Mouse (Mus musculus) gastrocnemius, adult 8-10 months (tissue): ENCODE data around the gene Slc9a8. TPM values are rescaled to one million over a fixed set of nuclear protein-coding genes. Genes with fewer than 3 reads are reported as not detected.

Source experiments
- DNase-seq, 2 experiments: peaks; one replicate each; pipeline ENCODE4 v3.0.0; 2022; ENCODE audit warnings: low spot score in 2 of 2
- total RNA-seq, 4 experiments: library from RNA; stranded (reverse); gene quantifications; 2 replicates each; pipeline ENCODE4 v1.2.4; 2022

The Slc9a8 gene
- total RNA-seq, 4 experiments from 2014 or later = 21.8 to 27.9 (median 24.9) TPM

DNA sequence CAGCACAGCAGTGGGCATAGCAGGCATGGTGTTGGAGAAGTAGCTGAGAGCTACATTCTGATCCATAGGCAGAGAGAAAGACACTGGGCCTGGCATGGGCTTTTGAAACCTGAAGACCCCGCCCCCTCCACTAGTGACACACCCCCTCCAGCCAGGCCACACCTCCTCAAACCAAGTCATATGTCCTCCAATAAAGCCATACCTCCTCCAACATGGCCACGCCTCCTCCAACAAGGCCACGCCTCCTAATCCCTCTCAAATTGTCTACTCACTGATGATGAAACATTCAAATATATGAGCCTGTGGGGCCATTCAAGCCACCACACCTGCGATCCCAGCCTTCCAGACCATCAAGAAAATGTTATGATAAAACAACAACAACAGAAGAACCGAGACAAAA is 7.1 kb upstream of the Slc9a8 start:
- DNase-seq = no peak

DNA sequence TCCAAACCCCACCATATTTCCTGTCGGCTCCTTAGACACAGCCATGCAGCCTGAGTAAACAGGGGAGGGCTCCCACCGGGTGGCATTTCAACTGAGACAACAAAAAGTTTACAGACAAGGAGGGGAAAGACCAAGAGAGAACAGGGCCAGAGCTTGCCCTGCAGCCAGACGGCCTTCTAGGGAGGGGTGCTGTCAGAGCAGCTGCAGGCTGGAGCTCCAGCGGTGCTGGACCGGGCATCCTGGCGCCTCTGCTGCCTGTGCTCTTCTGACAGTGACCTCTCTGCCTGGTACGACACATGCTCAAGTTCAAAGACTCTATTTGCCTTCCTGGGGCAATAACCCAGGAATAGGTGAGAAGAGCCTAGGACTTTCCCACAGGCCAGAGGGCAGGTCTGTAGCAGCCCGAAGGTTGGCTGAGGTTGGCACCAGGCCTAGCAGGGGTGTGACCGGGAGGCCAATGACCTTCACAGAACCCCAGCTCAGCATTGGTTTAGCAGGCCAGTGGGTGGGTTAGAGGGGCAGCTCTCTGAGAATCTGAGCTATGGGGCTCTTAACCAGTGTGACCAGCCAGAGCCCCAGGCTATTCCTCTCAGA is 5.4 kb upstream of the Slc9a8 start:
- no peak for DNase-seq

DNA sequence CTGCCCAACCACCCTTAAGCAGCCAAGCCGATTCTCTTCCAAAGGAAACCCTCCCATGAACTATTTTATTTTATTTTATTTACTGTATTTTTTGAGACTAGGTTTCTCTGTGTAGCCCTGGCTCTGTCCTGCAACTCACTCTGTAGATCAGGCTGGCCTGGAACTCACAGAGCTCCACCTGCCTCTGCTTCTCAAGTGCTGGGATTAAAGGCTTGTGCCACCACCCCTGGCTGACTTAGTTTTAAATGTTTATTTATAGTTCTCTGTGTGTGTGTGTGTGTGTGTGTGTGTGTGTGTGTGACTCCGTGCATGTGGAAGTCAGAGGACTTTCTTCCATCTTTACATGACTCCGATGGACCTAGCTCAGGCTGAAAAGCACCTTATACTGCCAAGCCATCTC is 4.5 kb upstream of the Slc9a8 start:
- DNase-seq = no peak

DNA sequence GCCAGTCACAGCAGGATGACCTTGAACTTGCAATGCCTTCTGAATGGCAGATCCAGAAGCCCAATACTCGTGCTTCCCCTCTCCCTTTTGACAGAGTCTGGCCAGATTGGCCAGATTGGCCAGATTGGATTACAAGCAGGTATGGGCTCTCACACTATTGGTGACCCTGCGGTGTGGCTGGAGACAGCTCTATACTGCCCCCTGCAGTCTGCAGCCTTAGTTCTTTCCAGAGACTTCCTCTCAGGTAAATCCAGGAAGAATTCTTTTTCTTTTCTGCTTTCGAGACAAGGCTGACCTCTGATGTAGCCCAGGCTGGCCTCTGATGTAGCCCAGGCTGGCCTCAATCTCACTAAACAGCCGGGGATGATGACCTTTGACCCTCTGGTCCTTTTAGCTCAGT is 3.8 kb upstream of the Slc9a8 start:
- DNase-seq = peak; percentile 55 to 59

DNA sequence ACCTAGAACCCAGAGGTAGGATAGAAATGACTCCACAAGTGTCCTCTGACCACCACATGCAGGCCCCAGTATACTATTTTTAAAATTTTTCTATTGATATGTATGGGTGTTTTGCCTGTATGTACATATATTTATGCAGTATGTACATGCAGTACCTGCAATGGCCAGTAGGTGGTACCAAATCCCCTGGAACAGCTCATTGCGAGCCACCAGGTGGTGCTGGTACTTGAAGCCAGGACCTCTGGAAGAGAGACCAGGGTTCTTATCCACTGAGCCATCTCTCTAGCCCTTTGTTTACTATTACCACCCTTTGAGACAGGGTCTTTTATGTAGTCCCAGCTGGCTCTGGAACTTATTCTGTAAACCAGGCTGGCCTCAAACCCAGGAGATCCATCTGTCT is 2.3 kb upstream of the Slc9a8 start:
- peak; percentile 53 to 55 for DNase-seq

DNA sequence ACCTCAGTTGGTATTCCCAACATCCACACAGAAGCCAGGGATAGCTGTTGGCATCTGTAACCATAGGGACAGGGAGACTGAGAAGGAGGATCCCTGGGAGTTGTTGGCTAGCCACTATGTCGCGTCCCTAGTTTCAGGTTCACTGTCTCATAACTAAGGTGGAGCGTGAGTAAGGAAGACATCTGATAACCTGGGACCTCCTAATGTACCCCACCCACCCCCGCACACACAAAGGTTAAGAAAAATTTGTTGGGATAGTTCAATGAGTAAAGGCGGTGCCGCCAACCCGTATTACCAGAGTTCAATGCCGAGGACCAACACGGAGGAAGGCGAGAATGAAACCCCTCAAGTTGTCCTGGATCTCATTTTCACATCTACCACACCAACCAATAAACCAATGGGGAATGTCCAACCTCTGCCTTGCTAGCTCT is 686 bp upstream of the Slc9a8 start:
- DNase-seq = no peak

DNA sequence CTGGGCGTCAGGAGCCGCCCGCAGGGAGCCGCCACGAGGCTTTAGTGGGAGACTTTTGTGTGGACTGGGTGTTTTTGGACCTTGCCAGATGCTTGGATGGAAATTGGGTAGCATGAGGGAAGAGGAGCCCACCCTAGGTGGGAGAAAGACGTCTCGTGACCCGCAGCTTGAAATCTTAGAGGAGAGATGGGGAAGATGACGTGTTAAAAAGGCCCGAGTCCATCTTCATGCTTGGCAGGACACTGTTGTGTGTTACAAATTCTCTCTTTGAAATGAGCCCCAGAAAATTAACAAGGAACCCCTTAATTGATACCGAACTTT is 598 bp downstream of the Slc9a8 start:
- no peak for DNase-seq

DNA sequence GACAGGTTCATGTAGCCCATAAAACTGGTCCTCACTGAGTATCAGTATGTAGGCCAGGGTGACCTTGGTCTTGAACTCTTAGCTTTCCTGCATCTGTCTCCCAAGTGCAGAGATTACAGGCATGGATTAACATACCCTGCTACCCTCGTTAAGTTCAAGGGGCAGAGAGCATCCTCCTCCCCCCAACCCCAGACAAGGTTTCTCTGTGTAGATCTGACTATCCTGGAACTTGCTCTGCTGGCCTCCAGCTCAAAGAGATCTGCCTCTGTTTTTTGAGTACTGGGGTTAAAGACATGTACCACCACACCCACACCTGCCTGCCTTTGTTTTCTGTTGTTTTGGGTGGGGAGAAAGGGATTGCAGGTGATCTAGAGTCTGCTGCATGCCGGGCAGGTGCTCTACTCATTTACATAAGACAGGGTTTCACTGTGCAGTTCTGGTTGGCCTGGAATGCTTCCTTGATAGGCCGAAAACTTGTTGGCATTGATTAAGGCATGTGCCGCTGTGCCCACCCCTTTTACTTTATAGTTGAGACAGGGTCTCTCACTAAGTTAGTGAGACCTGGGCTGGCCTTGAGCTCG is 1.6 kb downstream of the Slc9a8 start:
- no peak for DNase-seq

DNA sequence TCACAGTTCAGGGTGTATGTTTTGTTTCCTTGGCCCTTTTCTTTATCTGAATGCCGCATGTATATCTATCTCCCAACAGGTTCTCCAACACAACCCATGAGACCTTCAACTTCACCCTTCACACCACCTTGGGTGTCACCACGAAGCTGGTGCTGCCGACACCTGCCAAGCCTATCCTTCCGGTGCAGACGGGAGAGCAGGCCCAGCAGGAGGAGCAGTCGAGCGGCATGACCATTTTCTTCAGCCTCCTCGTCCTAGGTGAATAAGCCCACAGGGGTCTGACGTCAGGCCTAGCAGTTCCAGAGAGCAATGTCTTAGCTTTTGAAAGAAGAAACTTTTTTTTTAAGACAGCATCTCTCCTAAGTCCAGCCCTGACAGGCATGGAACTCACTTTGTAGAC is 2.5 kb downstream of the Slc9a8 start:
- no peak for DNase-seq

DNA sequence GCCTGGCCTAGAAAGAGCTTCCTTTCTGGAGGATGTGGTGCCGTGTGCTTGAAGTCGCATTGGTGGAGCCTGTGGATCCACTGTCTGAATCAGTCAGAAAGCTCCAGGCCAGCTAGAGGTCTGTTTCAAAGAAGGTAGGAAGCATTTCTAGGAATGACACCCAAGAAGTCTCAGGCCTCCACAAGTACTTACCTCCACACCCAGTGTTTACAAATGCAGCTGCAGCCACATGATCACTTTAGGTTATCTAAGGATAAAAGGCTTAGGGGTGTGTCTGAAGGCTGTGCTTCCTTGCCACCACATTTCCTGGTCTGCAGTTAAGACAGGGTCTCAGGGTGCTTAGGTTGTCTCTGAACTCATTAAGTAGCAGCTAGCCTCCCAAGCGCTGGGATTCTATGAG is 3.0 kb downstream of the Slc9a8 start:
- no peak for DNase-seq

DNA sequence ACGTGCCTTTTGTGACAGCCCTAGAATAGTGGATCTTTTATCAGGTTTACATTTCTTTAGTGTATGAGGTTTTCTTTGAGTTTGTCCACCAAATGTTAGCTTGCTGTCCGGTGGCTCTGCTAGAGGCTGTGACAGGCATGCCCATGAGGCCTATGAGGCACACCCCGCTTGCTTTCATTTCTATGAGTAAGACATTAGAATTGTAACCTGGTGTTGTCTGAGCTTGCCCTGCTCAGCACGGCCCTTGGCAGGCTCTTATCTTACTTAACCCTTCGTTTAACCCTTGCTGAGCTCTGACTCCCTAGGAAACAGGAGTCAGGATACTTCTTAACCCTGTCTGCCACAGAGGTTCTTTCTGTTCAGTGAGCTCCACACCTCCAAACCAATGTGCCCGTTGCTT is 3.9 kb downstream of the Slc9a8 start:
- no peak for DNase-seq

DNA sequence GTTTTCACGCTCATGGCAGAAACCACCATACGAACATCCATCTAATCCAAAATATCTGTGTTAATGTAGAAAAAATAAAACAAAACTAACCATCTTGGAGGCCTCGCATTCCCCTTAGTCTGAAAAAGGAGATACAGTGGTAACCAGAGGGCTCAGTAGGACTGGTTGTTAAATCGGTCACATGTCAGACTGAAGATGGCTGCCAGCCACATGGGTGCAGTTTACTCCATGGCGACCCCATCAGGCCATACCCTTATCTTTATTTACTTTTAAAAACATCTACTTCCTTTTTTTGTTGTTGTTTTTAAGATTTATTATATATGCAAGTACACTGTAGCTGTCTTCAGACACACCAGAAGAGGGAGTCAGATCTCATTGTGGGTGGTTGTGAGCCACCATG is 8.1 kb downstream of the Slc9a8 start:
- no peak for DNase-seq

DNA sequence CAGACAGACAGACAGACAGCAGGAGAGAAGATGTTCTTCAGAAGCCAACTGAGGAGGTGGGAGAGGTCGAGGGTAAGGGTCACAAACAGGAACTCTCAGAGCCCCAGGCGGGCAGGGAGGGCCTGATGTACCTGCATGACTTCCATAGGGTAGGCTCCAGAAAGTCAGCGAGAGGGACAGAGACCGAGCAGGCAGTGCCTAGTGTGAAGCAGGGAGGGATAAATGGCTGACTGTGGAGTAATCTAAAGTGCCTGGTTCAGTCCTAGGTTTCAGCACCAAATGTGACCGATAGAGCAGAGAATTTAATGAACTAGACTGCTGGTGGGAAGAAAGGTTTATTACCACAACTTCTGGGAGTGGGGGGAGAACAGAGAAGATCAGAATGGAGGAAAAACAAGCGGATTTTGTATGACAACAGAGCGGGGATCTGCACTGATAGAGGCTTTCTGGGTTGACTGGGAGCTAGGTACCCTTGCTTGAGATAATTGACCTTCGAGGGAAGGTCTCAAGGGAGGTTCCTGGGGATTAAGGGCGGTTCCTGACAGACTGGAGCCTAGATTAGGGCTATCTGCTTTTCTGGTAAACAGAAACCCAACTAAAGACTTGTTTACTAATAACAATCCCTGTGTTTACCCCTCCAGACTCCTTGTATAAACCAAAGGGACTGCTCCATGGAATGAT is 9.4 kb downstream of the Slc9a8 start:
- DNase-seq = no peak

DNA sequence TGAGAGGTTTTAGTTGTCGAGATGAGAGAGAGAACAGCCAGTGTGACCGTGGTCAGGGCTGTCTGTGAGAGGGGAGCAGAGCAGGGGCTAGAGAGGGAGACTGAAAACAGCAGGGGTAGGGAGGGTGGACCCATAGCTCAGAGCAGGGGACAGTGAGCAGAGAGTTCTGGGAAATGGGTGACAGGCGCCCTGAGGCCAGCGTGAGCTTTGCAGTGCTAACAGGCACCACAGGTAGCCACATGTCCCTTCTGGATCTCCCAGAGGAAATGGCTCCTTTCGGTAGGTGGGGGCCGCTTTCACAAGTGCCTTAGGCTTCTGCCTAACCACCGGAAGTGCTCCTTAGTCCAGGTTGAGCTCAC is 9.9 kb downstream of the Slc9a8 start:
- DNase-seq = no peak

DNA sequence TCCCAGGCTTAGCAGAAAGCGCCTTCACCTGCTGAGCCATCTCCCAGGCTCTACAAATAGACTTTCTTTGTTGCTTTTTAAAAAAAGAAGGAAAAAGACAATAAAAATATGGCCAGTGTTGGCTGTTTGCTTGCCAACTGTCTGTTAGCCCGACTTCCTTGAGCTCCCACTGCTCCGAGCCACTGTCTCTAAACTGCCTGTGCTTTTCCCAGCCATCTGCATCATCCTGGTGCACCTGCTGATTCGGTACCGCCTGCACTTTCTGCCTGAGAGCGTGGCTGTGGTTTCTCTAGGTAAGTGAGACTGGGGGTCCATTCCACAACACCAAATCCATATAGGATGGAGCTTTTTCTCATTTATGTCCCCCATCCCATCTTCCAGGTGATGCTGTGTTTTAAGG is 13.1 kb downstream of the Slc9a8 start:
- DNase-seq = no peak

DNA sequence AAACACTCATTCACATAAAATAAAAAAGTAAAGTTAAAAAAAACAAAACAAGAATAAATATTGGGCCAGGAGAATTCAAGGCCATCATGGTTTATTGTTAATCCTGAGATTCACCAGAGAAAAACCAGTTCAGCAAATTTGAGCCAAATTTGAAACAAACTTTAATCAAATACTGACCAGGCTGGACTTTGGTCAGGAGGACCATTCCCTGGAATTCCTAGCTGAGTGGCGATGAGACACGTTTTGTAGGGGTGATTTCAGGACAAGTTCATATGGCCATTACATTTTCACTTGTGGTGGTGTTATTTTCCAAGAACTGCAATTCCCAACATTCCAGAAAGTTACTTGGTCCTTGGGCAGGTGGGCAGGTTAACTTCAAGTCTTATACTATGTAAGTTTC is 14.1 kb downstream of the Slc9a8 start:
- DNase-seq = no peak

DNA sequence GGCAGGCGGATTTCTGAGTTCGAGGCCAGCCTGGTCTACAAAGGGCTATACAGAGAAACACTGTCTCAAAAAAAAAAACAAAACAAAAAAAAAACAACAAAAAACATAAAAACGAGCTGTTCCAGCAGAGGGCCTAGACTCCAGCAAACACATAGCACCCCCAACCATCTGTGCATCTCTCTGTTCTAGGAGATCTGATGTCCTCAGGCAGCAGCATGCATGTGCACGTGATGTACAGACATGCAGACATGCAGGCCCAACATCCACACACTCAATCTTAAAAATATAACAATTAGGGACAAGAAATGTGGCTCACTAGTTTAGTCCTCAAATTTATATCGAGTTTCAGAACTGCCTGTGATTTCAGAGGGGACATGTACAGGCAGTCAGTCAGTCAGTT is 14.9 kb downstream of the Slc9a8 start:
- DNase-seq = no peak

DNA sequence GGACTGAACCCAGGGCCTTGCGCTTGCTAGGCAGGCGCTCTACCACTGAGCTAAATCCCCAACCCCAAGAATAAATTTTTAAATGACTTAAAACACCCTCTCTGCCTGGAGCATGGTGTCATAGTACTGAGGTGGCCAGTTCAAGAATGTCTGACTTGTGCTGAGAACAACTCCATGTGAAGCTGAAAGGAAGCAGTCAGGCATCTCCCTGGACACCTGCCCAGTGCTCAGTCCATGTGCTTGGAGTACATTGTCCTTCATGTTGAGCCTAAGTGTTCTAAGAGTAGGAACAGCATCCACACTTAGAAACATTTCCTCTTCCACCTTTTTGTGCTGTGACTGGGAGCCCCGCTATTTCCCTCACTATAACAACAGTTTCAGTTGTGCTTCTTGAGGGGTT is 17.9 kb downstream of the Slc9a8 start:
- DNase-seq = no peak

DNA sequence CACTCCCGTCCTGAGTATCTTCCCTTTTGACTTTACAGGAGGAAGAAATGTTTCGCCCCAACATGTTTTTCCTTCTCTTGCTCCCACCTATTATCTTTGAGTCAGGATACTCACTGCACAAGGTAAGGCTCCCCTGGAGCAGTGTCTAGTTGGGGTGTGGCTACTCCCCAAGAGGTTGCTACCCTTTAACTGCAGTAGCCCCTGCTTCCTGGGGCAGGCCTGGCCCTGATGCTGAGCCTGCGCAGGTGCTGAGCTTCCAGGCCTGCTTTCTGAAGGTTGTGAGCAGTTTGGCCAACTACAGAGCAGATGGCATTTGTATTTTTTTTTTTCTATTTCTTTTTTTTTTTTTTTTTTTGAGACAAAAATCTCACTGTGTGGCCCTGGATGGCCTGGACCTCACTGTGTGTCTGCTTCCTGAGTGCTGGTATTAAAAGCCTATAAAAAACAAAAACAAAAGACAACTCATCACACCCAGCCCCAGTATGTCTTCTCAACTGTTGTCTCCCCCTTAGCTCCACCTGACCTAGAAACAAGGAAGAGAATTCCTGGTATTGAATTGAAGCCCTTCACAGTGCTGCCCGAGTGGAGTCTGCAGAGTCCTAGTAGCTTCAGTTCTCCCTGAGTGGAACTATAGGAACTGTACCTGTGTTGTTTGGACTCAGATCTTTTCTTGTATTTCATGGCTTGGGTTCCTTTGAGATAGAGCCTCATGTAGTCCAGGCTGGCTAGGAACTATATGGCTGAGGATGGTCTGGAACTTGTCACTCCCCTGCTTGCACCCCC is 22.1 kb downstream of the Slc9a8 start:
- no peak for DNase-seq

DNA sequence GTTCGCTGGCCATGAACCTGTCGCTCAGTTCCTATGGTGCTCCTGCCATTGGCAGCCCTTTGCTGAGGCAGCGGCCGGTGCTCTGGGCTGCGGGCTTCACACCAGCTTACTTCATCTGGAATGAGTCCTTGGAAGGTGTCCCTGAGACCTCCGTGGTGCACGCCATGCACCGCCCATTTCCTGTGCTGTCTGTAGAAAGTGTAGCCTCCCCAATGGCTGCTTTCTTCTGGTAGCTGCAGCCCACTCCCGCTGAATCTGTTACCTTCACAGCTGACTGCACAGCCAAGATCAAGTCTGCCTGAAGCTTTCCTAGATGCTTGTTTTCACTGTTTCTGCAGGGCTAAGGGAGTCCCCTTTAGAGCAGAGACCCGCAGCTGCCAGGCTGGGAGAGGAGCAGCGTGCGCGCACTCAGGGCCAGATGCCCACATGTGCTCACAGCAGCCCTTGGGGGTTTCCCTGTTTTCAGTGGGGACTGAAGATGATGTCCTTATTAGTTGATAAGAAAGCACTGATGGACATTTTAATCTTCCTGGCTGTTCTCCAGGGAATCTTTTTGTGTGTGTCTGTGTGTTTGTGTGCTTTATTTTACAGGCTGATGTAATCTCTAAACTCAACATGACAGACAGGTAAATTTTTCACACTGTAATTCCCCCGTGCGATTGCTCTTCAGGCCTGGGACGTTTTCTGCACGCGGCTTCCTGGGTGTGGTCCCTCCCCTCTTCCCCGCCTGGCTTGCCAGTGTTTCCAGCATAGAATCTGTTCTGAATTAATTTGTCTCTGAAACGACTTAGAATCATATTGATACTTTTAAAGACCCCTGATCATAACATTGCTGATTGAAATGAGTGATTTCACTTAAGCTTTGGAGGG is 24.6 kb downstream of the Slc9a8 start:
- DNase-seq = no peak

DNA sequence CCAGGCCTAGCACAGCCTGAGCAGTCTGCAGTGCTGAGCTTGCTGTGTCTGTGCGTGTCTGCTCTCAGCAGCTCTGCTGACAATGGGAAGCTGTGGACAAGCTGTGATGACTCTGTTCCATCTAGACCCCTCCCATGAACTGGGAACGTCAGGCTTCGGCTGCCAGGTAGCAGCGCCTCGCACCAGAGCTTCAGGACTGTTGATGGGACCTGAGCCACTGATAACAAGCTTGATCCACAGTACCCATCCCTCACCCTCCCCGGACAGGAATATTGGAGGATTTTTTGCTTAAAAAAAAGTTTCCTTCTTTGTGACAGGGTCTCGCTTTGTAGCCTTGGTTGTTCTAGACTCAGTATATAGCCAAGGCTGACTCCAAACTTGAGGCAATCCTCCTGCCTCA is 25.7 kb downstream of the Slc9a8 start:
- DNase-seq = no peak

DNA sequence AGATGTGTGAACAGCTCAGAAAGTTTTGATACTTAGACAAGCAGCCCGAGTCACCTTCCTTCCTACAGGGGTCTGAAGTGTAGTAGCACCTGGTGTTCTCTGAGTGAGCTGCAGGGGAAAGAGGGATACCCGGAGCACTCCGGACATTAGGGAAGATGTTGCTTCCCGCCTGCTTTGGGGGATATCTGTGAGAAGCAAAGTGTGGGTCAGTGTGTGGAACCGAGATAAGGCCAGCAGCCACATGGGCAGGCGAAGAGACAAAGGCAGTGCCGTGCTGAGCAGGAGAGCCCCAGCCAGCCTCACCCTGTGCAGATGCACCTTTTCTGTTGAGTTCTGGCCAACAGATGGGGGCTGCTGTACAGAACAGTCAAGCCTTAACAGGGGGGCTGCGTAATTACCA is 26.1 kb downstream of the Slc9a8 start:
- no peak for DNase-seq
